Mouse (Mus musculus): ENCODE measurements around the gene Tbata.

DNA sequence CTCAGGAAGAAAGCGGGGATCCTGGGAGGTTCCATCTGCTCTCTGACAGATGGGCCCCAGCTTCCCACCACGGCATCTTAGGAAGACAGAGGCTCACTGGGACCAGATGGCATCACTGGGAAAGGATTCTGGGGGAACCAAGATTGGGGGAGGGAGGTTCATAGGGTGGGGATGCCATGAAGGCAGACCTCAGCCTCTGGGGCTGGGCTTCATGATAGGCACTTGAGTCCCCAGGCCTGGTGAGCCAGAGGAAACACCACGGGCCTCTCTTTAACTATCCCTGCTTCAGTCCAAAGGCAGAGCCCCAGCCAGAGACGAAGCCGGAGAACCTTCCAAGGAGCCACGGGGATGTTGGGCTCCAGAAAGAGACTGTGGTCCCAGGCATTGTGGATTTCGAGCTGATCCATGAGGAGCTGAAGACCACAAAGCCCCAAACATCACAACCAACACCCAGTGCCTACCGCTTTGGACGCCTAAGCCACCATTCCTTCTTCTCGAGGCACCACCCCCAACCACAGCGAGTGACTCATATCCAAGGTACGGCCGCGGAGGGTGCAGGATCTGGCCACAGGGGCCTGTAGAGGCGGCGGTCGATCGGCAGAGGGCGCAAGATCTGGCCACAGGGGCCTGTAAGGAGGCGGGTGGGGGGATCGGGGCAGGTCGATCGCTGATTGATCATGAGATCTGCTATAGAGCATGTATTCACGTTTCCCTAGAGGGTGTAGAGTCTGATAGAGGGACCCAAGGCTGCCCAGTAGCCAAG is 3.9 kb downstream of the Tbata start:
- TF ChIP-seq CTCF (IDR thresholded peaks at IDR 0.05; ENCODE audit: borderline replicate concordance, control insufficient read depth, extremely low read depth, insufficient read depth, low read length, poor library complexity) (0 out of 2 replicates have a peak, but pooled peaks have one; percentile 40), POLR2A (IDR thresholded peaks at IDR 0.05; ENCODE audit: control insufficient read depth, extremely low read depth, insufficient read depth, low read length, poor library complexity) (no peak)

Measured in thymus, adult 2 months (tissue).